Mouse (Mus musculus): ENCODE data around the gene Ftsj1. TPM values are rescaled to one million over a fixed set of nuclear protein-coding genes. Genes with fewer than 3 reads are reported as not detected.

The Ftsj1 gene
- polyA plus RNA-seq (2012; rRNA removed), result 21.8 and 26.1 TPM in 2 replicates

DNA sequence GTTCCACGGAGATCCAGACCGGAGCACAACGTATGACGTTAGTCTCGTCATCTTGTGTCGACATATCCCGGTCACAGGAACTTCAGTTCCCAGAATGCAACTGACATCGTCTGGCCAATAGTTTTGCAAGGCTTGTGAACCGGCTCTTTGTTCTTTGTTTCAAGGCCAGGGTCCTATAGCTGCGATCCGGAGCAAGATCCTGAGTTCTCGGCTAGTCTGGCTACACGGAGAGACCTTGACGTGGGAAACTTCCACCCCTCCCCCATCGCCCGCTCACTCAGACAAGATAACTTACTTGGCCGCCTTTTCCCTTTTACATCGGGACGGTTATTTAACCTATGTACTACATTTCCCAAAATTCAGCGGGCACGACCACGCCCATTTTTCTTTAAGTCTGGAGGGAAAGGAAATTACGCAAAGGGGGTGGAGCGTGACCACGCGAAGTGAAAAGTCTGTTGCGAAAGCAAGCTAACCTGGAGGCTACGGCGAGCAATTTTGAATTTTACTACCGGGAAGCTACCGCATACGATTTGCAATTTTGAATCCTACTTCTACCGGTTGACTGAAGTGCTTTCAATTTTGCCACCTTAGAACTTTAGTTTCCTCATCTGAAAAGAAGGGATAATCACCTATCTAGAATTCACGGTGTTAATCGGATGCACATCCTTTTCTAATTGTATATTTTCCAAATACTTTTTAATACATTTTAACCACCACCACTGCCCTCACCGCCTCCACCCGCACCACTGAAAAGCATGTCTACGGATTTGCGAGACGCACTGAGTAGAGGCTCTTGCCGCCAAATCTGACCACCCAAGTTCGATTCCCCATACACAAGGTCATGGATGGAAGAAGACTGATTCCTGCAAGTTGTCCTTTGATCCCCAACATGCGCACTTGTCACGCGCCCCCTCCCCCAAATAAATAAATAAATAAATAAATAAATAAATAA is at the start of gene Ftsj1:
Gene Ftsj1, minus strand, starts transcription at position 73 of the 952 bp plus-strand sequence.

DNA sequence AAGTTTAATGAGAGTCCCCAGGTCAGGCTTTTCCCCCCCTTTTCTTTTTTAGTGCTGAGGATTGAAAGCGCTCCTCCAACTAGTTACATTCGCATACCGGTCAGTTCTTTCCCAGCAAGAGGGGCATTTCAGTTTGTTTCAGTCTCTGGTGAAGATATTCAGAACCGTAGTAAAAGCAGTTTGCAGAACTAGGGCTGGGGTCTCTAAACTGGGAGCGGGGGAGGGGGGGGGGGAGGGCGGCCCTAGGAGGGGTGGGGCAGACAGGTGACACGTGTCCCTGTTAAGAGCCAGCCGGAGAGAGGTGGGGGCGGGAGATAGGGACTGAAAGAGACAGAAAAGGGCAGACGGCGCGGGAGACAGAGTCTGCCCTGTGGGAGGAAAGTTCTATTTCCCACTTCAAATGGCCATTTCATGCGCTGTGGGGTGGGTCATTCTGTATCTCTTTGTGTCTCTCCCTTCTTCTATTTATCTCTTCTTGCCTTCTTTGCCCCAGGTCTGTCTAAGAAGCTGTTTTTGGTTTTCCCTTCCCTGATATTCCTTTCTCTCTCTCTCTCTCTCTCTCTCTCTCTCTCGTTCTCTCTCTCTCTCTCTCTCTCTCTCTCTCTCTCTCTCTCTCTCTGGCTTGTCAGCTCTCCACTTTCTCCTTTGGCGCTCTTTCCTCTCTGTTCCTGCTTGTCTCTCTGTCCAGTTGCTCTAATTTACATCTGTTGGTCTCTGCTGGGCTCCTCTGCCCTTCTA is 19.0 kb upstream of the Ftsj1 start, which contains the start of gene Slc38a5:
Gene Slc38a5, plus strand, starts transcription at position 51 of the 738 bp plus-strand sequence.

DNA sequence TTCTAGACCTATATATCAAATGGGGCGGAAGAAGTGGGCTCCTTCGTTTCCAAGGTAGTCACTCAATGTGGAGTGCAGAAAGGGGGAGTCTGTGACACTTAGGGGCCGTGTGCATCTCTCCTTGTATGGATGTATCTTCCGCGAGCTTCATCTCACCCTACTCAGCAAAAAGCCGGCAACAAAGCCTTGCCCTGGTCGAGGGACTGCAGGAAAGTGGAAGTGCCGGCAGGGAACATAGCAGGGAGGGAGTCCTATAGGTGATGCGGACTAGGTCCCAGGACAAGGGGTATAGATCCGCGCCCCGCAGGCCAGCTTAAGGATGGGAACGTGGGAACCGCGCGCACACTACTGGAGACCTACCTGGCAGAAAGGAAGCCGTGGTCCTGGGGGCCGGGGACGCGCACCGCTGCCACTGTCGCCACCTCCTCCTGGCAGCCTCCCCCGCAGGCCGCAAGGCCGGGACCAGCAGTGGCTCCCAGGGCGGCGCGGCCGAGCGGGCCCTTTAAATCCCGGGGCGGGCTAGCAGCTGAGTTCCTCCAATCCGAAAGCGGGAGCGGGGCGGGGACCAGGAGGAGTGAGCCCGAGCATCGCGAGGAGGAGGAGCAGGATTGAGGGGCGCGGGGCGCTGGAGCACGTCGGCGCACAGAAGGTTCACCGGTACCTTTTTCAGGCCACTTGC is 46.1 kb downstream of the Ftsj1 start, which contains the start of gene Porcn:
Gene Porcn, minus strand, starts transcription at position 511 of the 679 bp plus-strand sequence.

DNA sequence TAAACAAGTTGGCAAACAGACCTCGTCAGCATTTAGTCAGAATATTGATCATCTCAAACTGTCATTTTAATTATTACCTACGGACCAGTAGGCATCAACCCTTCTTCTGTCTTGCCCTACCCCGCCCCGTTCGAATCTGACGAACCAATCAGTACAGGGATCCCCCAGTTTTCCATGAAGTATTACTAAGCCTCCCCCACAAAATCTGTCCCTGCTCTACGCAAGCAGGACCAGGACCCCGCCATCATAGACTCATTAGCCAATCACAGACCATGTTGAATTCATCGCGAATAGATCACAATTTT is 58.8 kb downstream of the Ftsj1 start, which contains the start of gene Ebp:
Gene Ebp, minus strand, starts transcription at position 94 of the 305 bp plus-strand sequence.

Other genes starting within 250 kb of the Ftsj1 start
- 0.09 TPM in 1 of 2 replicates, not detected in the other for gene Glod5, start 233.9 kb downstream of the Ftsj1 start, polyA plus RNA-seq (2012; rRNA removed)
- 27.8 and 33.8 TPM in 2 replicates for gene Suv39h1, start 177.6 kb downstream of the Ftsj1 start, polyA plus RNA-seq (2012; rRNA removed)
- gene Was, start 161.9 kb downstream of the Ftsj1 start, polyA plus RNA-seq (2012; rRNA removed), result 9.5 and 11.2 TPM in 2 replicates
- 14.9 and 16.9 TPM in 2 replicates for gene Wdr13, start 119.5 kb downstream of the Ftsj1 start, polyA plus RNA-seq (2012; rRNA removed)
- gene Rbm3, start 106.5 kb downstream of the Ftsj1 start, polyA plus RNA-seq (2012; rRNA removed), result 241 and 293 TPM in 2 replicates
- gene Tbc1d25, start 76.2 kb downstream of the Ftsj1 start, polyA plus RNA-seq (2012; rRNA removed), result 4.2 and 5.1 TPM in 2 replicates
- 24.0 and 26.6 TPM in 2 replicates for gene Ebp, start 58.9 kb downstream of the Ftsj1 start, polyA plus RNA-seq (2012; rRNA removed)
- 1.1 TPM in 2 replicates for gene Porcn, start 45.9 kb downstream of the Ftsj1 start, polyA plus RNA-seq (2012; rRNA removed)
- 37.7 and 48.2 TPM in 2 replicates for gene Slc38a5, start 18.7 kb upstream of the Ftsj1 start, polyA plus RNA-seq (2012; rRNA removed)
- not detected in 2 replicates for gene Ssxb10, start 75.0 kb upstream of the Ftsj1 start, polyA plus RNA-seq (2012; rRNA removed)
- gene Ssxb9, start 114.6 kb upstream of the Ftsj1 start, polyA plus RNA-seq (2012; rRNA removed), result not detected in 2 replicates
- not detected in 2 replicates for gene Ssxb1, start 160.9 kb upstream of the Ftsj1 start, polyA plus RNA-seq (2012; rRNA removed)
- gene Ssxb2, start 209.3 kb upstream of the Ftsj1 start, polyA plus RNA-seq (2012; rRNA removed), result not detected in 2 replicates

Data from liver, embryonic 14 days (tissue).